Mouse (Mus musculus) bone marrow macrophage, adult 2 months (primary cell): ENCODE data around the gene Gosr2.

ENCODE experiments used
- CTCF ChIP-seq: IDR thresholded peaks from 2 replicates; pipeline ENCODE4 v1.5.1; 2012; ENCODE audit warnings: low read depth, mild to moderate bottlenecking, low read length, moderate library complexity
- POLR2A ChIP-seq: IDR thresholded peaks from 2 replicates; pipeline ENCODE4 v1.6.1; 2012; ENCODE audit warnings: mild to moderate bottlenecking, low read depth, low read length, borderline replicate concordance

DNA sequence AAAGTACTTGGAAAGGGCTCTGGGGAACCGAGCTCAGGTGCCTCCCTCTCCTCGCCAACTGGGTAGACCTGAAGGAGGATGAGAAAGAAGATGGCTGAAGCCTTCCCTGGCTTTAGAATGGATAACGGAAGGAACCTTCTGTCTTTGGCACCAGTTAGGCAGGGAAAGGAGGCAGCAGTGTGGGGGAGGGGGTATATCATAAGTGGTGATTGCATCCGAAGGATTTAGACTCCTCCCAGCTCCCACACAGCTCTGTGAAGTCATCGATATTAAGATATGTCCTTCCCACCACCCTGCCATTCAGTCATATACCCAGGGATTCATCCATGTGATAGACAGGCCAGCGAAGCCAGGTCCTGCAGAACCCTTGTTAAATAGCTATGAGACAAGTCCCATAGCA, 46.3 kb downstream of the Gosr2 start:
- no peak for TF ChIP-seq CTCF
- TF ChIP-seq POLR2A = no peak
